Mouse (Mus musculus): Measurements from ENCODE around the gene Igsf6.
A peak's percentile ranks its signal among the peaks of the same experiment; 100 is the strongest.
"Not testable (repeated sequence)": the region's sequence is repeated elsewhere in the genome, so short reads cannot be mapped to it uniquely, and the experiment has no call there.

Gene Igsf6

DNA sequence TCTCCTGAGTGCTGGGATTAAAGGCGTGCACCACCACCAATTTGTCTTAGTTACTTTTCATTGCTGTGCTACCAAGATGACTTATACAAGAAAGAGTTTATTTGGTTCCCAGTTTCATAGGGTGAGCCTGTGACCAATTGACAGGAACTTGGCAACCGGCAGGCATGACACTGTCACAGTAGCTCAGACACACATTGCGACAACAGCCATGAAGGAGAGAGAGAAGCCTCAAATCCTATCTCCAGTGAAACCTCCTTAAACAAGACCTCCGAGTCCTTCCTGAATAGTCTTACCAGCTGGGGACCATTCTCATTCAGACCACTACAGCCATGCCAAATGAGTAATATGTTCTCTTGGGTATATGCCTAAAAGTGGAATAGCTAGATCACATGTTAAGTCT lies 21.3 kb downstream of the Igsf6 start:
- DNase-seq, result peak; percentile 81

DNA sequence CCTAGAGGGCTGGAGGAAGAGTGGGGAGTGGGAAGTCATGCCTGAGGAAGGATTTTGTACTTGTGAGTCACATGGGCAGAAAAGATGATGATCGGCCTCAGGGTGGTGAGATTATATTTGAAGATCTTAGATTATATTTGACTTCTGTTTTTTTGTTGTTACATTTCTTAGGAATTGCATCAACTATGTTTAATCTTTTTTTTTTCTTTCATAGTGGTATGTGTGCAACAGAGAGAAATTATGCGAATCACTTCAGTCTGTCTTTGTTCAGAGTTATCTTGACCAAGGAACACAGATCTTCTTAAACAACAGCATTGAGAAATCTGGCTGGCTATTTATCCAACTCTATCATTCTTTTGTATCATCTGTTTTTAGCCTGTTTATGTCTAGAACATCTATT lies 26.7 kb downstream of the Igsf6 start:
- no peak for DNase-seq

DNA sequence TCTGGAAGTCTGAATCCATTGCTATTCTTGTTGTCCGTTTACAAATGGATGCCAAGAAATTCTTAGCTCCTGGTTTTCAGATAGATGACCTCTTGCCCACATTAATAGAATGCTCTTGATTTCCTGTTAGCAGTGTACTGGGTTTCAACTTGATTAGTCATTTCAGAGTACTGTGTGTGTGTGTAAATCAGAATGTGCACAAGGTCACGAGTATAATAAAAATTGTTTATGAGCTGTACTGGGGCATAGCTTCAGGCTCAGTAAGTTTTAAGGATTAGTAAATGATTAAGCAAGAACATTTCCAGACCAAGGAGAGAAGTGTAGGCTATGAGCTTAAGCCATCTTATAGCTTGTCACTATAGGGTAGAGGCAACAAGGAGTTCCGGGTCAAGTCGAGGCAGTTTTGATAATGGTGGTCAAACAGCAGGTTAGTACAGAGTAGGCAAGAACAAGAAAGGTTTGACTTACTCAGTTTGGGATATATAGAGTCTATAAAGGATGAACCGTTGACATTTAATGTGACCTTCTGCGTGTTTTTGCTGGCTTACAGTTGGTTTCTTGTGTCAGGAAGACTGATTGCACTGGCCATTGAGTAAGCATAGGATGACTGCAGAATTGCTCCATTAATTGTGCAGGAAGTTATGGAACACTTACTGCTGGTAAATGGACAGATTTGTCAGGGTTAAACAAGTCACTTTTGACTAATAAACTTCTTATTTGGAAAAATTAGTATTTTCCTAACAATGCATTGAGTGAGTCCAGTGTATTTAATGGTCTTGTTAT lies 28.5 kb downstream of the Igsf6 start:
- no peak for DNase-seq

DNA sequence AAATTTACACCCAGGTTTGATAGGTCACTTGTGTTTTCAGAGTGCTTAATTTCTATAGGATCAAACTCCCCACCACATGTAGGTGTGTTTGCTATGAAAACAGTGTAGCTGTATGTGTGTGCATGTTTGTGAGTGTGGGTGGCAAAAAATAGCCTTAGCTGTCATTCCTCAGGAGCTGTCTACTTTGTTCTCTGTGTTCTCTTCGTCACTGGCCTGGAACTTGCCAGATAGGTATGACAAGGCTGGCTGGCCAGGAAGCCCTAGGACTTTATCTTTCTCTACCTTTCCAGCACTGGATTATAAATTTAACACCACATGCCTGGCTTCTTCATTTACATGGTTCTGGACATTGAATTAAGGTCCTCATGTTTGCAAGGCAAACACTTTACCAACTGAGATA lies 30.1 kb downstream of the Igsf6 start:
- peak; percentile 94 for DNase-seq

DNA sequence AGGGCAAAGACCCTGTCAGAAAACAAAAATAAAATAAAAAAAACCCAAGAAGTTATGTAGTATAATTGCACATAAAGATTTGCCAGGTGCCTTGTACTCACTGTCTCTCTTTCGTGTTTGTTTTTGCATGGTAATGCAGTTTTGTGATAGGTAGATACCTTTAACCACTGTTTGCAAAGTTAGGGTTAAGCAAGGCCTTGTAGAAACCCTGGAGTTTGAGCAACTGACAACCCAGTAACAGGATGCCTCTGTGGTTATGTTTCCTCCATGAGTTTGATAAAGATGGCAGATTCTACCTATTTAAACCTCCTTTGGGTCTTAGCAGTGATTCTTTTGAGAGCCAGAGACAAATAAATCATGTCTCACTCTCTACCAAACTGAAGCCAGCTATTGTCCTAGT lies 30.9 kb downstream of the Igsf6 start:
- DNase-seq, result peak; percentile 22

DNA sequence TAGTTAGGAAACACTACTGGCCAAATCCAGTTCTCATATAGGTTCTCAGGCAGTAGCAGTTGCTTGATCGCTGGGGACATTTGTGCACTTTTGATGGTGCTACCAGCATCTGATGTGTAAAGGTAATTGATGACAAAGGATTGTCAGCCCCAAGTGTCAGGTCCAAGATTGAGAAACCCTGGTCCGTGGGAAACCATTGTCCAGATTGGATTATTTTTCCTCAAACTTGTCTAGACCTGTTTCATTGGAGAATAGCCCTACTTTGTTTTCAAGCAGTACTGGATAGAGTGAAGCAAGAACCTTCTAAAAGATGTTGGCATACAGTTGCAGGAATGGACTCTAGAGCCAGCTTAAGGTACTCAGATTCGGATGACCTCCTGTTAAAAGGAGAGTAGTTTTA lies 31.4 kb downstream of the Igsf6 start:
- peak; percentile 9 for DNase-seq

DNA sequence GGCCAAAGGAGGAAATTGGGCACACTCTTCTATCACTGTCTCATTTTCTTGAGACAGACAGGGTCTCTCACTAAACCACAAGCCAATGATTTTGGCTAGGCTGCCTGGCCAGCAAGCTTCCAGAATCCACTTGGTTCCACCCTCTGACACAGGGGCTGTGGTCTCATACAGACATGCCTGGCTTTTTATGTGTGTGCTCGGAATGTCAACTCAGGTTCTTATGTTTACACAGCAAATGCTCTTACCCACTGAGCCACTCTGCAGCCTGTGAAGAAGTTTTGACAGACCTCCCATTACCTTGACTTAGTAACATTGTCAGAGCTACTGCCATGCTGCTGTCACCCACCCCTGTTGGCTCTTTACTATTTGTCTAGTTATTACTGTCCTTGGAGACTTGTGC lies 32.4 kb downstream of the Igsf6 start:
- peak; percentile 43 for DNase-seq

DNA sequence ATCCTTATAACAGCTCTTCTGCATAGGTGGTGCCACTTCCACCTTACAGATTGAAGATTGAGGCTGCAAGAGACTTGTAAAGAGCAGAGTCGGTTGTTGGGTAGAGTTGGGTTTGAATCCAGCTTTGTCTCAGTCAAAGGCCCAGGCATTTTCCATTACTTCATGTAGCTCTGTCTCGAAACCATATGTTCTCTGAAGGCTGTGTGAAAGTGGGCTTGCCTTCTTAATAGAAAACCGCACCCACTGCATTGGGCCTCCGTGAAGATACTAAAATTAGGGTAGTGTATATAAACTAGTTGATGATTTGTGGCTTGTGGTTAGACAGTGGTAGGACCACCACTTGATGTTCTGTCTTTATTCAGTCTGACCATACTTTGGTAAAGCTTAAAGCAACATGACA lies 33.8 kb downstream of the Igsf6 start:
- no peak for DNase-seq

DNA sequence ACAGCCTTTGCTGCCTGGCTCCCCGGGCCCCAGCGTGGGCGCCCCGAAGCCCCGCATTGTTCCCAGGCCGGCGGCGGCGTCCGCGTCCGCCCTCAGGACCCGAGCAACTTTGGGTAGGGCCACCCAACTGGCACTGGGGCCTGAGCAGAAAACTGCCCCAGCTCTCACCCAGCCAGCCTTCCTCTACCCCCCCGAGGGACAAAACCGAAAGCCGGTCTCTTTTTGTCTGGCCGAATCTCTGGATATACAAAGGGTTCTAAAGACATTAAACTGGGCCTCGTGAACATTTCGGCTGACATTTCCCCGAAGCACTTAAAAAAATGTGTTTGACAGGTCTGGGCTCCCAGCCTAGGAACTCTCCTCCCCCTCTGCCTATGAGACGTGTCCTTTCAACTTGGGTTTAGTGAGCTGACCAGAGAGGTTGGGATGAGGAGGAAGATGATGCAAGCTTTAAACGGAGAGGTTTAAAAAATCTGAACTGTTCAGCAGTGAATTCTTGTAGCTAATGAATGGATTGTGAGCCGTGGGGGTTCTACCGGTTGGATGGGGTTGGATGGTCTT lies 39.1 kb downstream of the Igsf6 start:
- peak; percentile 94 for DNase-seq

DNA sequence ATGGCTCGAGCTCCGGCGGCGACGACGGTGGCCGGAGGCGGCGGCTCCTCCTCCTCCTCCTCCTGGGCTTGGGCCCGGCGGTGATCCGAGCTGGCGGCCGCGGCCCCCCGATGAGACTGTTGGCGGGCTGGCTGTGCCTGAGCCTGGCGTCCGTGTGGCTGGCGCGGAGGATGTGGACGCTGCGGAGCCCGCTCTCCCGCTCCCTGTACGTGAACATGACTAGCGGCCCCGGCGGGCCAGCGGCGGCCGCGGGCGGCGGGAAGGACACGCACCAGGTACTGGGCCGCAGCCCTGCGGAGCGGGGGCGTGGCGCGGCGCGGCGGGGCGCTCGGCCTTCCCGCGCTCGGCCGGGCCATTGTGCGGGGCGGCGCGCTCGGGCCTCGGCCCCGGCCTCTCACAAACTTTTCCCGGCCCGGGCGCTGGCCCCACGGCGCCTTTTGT lies 39.7 kb downstream of the Igsf6 start:
- no peak for DNase-seq

DNA sequence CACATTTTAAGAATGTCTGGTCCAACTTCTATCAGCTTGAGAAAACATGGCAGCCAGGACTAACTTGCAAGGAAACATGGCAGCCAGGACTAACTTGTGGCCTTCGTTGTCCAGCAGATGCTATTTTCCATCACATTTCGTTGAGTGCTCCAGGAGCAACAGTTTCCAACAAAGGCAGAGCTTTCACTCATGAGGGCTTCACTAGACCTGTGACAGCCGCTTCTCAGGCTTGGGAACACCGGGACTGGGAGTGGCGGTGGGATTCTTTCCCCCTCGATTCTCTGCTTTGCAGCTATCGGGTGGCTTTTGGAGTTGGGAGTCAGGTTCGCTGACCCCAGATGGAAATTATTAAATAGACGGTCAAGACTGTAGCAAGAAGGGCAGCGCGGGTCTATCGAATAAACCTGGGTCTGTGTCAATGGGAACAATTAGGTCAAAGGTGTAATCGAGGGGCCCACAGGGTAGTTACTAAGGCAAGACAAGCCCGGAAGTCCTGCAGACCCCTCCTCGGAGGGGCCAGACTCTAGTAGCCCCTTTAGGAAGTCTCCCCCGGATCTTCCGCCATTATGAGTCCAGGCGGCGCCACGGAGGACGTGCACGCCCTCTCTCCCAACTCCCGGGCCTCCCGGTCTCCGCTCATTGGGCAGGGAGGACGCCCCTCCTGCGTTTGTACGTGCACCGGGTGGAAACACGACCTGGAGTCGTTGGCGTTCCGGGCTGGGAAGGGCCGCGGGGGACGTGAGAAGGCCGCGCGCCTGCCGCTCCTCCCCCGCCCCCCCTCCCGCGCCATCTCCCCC lies 40.3 kb downstream of the Igsf6 start, which contains the start of gene Mettl9:
Mettl9 (plus strand) TSS at position 590 of the 797 bp plus-strand sequence.
- peak; percentile 100 for DNase-seq

DNA sequence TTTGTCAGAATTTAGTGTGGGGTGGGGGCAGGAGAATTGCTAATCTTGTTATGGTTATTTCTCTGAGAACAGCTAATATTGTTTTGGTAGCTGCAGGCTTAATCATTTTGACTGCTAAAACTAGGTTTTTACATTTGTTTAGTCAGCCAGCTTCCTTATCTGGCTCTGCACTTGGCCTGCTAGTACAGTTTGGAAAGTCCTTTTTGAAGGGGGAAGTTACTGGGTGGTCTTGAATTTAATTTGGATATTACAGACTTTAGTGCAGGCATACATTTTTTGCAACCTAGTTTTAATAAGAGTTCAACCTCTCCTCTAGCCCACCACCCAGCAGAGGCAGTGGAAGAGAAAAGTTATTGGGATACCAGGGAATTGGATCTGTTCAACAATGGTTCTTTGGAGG lies 44.4 kb downstream of the Igsf6 start:
- not testable (repeated sequence) for DNase-seq

DNA sequence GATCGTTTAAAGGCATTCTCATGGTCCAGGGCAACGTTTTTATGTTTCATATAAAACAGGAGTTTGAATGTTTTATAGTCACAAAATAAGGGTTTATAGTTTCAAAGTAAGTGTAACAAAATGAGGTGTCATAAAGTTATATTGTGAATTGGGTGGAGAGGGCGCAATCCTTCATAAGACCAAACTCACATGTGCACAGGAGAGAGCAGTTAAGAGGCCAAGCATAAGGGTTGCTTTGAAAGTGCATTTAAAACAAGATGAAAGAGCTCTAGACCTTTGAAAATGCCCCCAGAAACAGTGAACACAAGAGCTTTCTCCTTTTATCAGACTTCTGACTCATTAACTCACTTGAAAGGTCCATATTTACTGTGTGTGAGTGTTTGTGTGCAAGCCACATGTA lies 48.1 kb downstream of the Igsf6 start:
- peak; percentile 14 for DNase-seq

DNA sequence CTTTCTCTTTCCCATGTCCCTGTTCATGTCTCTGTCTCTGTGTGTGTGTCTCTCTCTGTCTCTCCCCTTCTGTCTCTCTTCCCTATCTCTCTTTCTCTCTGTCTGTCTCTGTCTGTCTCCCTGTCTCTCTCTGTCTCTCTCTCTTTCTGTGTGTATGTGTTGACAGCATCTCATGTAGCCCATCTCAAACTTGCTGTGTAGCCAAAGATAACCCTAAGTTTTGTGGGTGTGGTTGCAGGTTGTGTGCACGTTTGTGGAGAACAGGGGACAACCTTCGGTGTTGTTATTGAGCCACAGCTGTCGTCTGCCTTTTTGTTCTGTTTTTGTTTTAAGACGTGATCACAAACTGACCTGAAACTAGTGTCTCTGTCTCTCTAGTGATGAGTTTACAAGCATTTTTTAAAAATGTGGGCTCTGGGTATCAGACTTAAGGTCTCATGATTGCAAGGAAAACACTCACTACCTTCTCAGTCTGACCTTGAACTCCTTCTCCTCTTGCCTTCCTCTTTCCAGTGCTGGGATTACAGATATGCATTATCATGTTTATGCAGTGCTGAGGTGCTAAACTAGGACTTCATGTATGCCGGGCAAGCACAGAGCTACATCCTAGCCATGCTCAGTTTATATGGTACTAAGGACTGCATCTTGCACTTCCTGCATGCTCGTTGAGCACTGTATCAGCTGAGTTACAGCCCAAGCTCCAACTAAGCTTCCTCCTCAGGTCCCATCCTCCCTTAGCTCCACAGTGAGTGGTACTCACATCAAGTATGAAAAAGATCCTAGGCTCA lies 49.0 kb downstream of the Igsf6 start:
- peak; percentile 22 for DNase-seq

DNA sequence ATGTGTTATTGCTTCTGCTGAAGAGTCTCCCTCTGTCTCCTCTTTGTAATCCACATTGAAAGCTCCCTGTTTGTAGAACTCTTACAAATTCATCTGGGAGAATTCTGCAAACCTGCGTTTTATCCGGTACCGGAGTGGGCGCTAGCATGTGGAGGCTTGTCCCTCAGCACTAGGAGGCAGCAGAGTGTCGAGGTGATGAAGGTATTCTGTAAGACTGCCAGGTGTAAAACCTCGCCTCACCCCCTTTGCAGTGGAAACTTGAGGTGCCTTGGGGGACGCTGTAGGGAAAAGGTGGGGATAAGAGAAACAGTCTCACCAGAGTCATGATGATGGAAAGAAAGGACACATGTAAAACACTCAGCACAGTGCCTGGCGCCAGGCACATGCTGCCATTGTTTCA lies 54.1 kb downstream of the Igsf6 start:
- peak; percentile 70 for DNase-seq

DNA sequence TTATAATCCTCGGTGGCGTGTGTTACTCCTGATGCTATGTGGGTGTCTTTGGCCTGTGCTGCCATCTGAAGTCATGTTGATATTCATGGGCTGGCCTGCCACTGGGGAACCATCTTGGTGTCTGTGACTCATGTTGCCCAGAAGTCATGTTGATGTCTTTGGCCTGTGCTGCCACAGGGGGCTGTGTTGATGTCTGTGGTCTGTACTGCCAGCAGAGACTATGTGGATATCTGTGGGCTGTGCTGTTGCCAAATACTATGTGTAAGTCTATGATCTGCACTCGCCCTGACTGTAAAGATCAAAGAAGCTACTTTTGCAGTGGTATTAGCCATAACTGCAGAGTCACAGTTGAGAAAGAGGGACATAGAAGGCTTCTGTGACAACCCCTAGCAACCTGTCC lies 55.6 kb downstream of the Igsf6 start:
- DNase-seq, result peak; percentile 7

DNA sequence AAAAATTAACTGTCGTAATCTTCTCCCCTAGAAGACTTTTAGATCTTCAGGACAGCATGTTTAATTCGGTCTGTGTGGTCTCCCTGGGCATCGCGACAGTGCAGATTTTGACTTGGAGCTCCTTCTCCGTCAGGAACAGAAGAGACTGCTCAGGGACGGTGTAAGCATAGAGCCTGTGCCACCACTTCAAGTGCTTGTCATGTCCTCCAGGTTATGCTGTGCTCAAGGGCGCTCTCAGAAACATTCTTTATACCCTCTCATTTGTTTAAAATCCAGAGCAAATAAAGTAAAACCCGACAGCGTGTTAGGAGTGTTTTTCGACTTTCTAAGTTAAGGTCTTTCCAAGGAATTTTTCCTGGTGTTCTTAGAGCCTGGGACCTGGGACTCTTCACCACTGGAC lies 59.9 kb downstream of the Igsf6 start:
- DNase-seq, result peak; percentile 18

All from heart, adult 11 months (tissue).